Mouse (Mus musculus) left cerebral cortex, postnatal 36 days (tissue): ENCODE measurements around the gene Pld1. TPM values are rescaled to one million over a fixed set of nuclear protein-coding genes. Genes with fewer than 3 reads are reported as not detected.
A peak's percentile ranks its signal among the peaks of the same experiment; 100 is the strongest.

Experiments
- DNase-seq, 2 experiments: peaks; one replicate each; pipeline ENCODE4 v3.0.0; 2021 to 2022; ENCODE audit warnings: low spot score in 2 of 2, mixed read lengths in 1 of 2
- intact Hi-C: fragments of 180-260 bp; cut with DNase I; formaldehyde crosslinking; loops from one replicate; pipeline ENCODE4 v1.15.1; 2025
- total RNA-seq, 2 experiments: library from RNA; stranded (reverse); gene quantifications; 2 replicates each; pipeline ENCODE4 v1.2.3; 2021

The Pld1 gene
- total RNA-seq, 2 experiments from 2014 or later: 6.9 to 13.7 TPM

GRCm38 (mm10) chr3:28031643-28032243, 93.2 kb downstream of the Pld1 start:
- intact Hi-C loops: no loop called here
- DNase-seq: peak; percentile 9 to 14

GRCm38 (mm10) chr3:28033898-28034297, 95.4 kb downstream of the Pld1 start:
- DNase-seq: no peak
- intact Hi-C loops: no loop called here

- intact Hi-C loops: loop anchor here (5.0 kb wide), 1 partner anchor 53 kb away; no protein-coding TSS in a partner anchor
- no peak for DNase-seq
Observed at GRCm38 (mm10) chr3:28034707-28035333, 96.3 kb downstream of the Pld1 start.

GRCm38 (mm10) chr3:28037320-28037932, 98.9 kb downstream of the Pld1 start:
- peak in 1 of 2 experiments; percentile 17 for DNase-seq
- intact Hi-C loops: loop anchor here (5.0 kb wide), 1 partner anchor 55 kb away; no protein-coding TSS in a partner anchor

GRCm38 (mm10) chr3:28038106-28038505, 99.6 kb downstream of the Pld1 start:
- intact Hi-C loops: loop anchor here (5.0 kb wide), 1 partner anchor 56 kb away; no protein-coding TSS in a partner anchor
- DNase-seq: no peak

- intact Hi-C loops: loop anchor here (5.0 kb wide), 1 partner anchor 57 kb away; no protein-coding TSS in a partner anchor
- DNase-seq: no peak
Observed at GRCm38 (mm10) chr3:28039760-28040159, 101.3 kb downstream of the Pld1 start.

- DNase-seq: no peak
- intact Hi-C loops: no loop called here
Observed at GRCm38 (mm10) chr3:28041236-28041635, 102.7 kb downstream of the Pld1 start.

GRCm38 (mm10) chr3:28042366-28042765, 103.9 kb downstream of the Pld1 start:
- no peak for DNase-seq
- intact Hi-C loops: no loop called here

- no peak for DNase-seq
- intact Hi-C loops: no loop called here
Observed at GRCm38 (mm10) chr3:28047599-28047998, 109.1 kb downstream of the Pld1 start.

GRCm38 (mm10) chr3:28049526-28049925, 111.0 kb downstream of the Pld1 start:
- no peak for DNase-seq
- intact Hi-C loops: no loop called here

- DNase-seq: no peak
- intact Hi-C loops: no loop called here
Observed at GRCm38 (mm10) chr3:28053076-28053475, 114.6 kb downstream of the Pld1 start.

GRCm38 (mm10) chr3:28060713-28061112, 122.2 kb downstream of the Pld1 start:
- DNase-seq: no peak
- intact Hi-C loops: no loop called here

- no peak for DNase-seq
- intact Hi-C loops: no loop called here
Observed at GRCm38 (mm10) chr3:28061155-28061554, 122.7 kb downstream of the Pld1 start.

- no peak for DNase-seq
- intact Hi-C loops: no loop called here
Observed at GRCm38 (mm10) chr3:28079211-28079610, 140.7 kb downstream of the Pld1 start.

GRCm38 (mm10) chr3:28080116-28080515, 141.6 kb downstream of the Pld1 start:
- intact Hi-C loops: no loop called here
- DNase-seq: no peak

- intact Hi-C loops: no loop called here
- DNase-seq: no peak
Observed at GRCm38 (mm10) chr3:28081012-28081411, 142.5 kb downstream of the Pld1 start.

- no peak for DNase-seq
- intact Hi-C loops: no loop called here
Observed at GRCm38 (mm10) chr3:28083218-28083617, 144.7 kb downstream of the Pld1 start.

- no peak for DNase-seq
- intact Hi-C loops: no loop called here
Observed at GRCm38 (mm10) chr3:28084281-28084680, 145.8 kb downstream of the Pld1 start.

GRCm38 (mm10) chr3:28091296-28091695, 152.8 kb downstream of the Pld1 start:
- DNase-seq: no peak
- intact Hi-C loops: no loop called here

GRCm38 (mm10) chr3:28091741-28092140, 153.2 kb downstream of the Pld1 start:
- intact Hi-C loops: no loop called here
- no peak for DNase-seq
